ENCODE assay signal across 14 mouse cellular contexts in the genomic region with DNA sequence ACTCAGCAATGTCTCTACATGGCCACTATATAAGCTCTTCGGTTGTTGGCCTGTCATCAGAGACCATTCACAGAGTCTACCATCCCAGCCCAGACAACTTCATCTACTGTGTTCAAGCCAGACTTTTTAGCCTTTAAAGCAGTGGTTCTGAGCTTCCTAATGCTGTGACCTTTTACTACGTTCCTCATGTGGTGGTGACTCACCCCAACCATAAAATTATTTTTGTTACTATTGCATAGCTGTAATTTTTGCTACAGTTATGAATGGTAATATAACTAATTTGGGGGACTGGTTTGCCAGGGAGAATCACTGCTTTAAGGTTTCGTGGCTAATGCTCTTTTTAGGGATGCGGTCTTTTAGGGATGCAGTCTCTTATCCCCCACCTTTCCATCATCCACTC. TPM values are rescaled to one million over a fixed set of nuclear protein-coding genes. Genes with fewer than 3 reads are reported as not detected.
"Had no signal": no experiment of that assay in that cellular context is flagged by ENCODE, and none has a peak within 500 bp of the region (broad histone marks: within the 10 kb centered on the region; RNA-seq: fewer than 3 reads in every experiment).

No protein-coding gene starts in this region.

- DNase-seq: kidney, adult 8-10 months; kidney, postnatal 25 days; lung, embryonic 14.5 days; lung, postnatal 14 days; right cerebral cortex, adult 18-20 months; thymus, postnatal 4 days had no signal

- H3K4me1 ChIP-seq: liver, embryonic 12.5 days had no signal

- H3K4me3 ChIP-seq: left cerebral cortex, adult 2 months; limb, embryonic 15.5 days; liver, embryonic 12.5 days; midbrain, embryonic 12.5 days; neural tube, embryonic 15.5 days had no signal

- H3K27ac ChIP-seq: left cerebral cortex, adult 2 months; limb, embryonic 15.5 days; liver, embryonic 12.5 days; midbrain, embryonic 12.5 days; neural tube, embryonic 15.5 days; stomach, postnatal 0 days had no signal

- ATAC-seq: liver, embryonic 12.5 days; midbrain, embryonic 16.5 days had no signal

RNA-seq across cellular contexts. Expression of a gene that starts 45.3 kb away (rescaled TPM):
- total RNA-seq: megakaryocyte-erythroid progenitor cell, adult 5-6 weeks had no signal
